Mouse (Mus musculus): ENCODE measurements at regions not wholly inside any gene's neighbourhood (a gene's known extent, or its start where the extent isn't known, plus 50 kb on each side); places are given as distances from the start of the nearest gene placed in this dataset.

GRCm38 (mm10) chr13:84571845-84572193 lies 349.7 kb downstream of the Tmem161b start:
- no peak for TF ChIP-seq CTCF (IDR thresholded peaks at IDR 0.05 in 2 of 3, conservative IDR thresholded peaks at IDR 0.05 in 1 of 3; ENCODE audit: control insufficient read depth in 1 of 3, insufficient read depth in 1 of 3, low read depth in 2 of 3, low read length in 3 of 3, poor library complexity in 1 of 3, severe bottlenecking in 1 of 3)
- TF ChIP-seq RCOR1 (IDR thresholded peaks at IDR 0.05; ENCODE audit: low read depth, low read length): no peak
- no peak for TF ChIP-seq TCF12 (IDR thresholded peaks at IDR 0.05; ENCODE audit: low read depth, low read length)
- TF ChIP-seq MAX (IDR thresholded peaks at IDR 0.05; ENCODE audit: low read length): no peak
- no peak for TF ChIP-seq GABPA (IDR thresholded peaks at IDR 0.05; ENCODE audit: low read depth, low read length)
- TF ChIP-seq POLR2A (IDR thresholded peaks at IDR 0.05; ENCODE audit: control insufficient read depth in 1 of 2, insufficient read depth in 1 of 2, low read depth in 1 of 2, low read length in 2 of 2, poor library complexity in 1 of 2): no peak
- TF ChIP-seq ZC3H11A (IDR thresholded peaks at IDR 0.05; ENCODE audit: low read depth, low read length): no peak
- no peak for TF ChIP-seq UBTF (IDR thresholded peaks at IDR 0.05; ENCODE audit: borderline replicate concordance, insufficient read depth, low read depth, low read length)
- no peak for TF ChIP-seq SIN3A (IDR thresholded peaks at IDR 0.05; ENCODE audit: low read length)
- no peak for TF ChIP-seq NRF1 (IDR thresholded peaks at IDR 0.05; ENCODE audit: insufficient read depth, low read depth, low read length, poor library complexity, severe bottlenecking)
- TF ChIP-seq POLR2AphosphoS5 (IDR thresholded peaks at IDR 0.05; ENCODE audit: borderline replicate concordance, low read depth, low read length): no peak
- no peak for TF ChIP-seq POLR2AphosphoS2 (IDR thresholded peaks at IDR 0.05; ENCODE audit: low read length)
- no peak for TF ChIP-seq TBP (IDR thresholded peaks at IDR 0.05; ENCODE audit: low read depth, low read length)

All from MEL (cell line).